In genomic region chr8:47289641-47290040, GRCm38 (mm10) we compare ENCODE assay signal across 8 mouse cellular contexts.
DNase-seq lines count a peak whose midpoint lies in the region; ATAC-seq and TF ChIP-seq lines count a peak whose summit lies in the region.

No protein-coding gene starts in this region.

- peaks cover 10% of the 10 kb centered on the region; the same call in 1 of the 2 replicates for H3K27me3 ChIP-seq in ES-Bruce4 (ENCODE audit: control insufficient read depth, insufficient read depth, low read length, poor library complexity, severe bottlenecking)
- H3K27me3 ChIP-seq in forebrain, embryonic 13.5 days = no peaks in the 10 kb centered on the region
- H3K27me3 ChIP-seq in liver, embryonic 15.5 days = peaks cover 56% of the 10 kb centered on the region

- 5% methylated on average over 6 of the region's 6 CpGs for WGBS in forebrain, embryonic 13.5 days
- 15% methylated on average over 6 of the region's 6 CpGs for WGBS in liver, embryonic 15.5 days (ENCODE audit: insufficient replicate concordance)

- TF ChIP-seq EP300 in ES-Bruce4 (IDR thresholded peaks at IDR 0.05; ENCODE audit: insufficient read depth, low read depth, low read length) = no peak

- no peaks in the 10 kb centered on the region for H3K36me3 ChIP-seq in ES-Bruce4 (ENCODE audit: control insufficient read depth, insufficient read depth, low read length, poor library complexity, severe bottlenecking)
- H3K36me3 ChIP-seq in forebrain, embryonic 13.5 days (ENCODE audit: poor library complexity, severe bottlenecking) = no peaks in the 10 kb centered on the region
- H3K36me3 ChIP-seq in liver, embryonic 15.5 days (replicated peaks) = no peaks in the 10 kb centered on the region

- peak overlapping the region; percentile 78 for H3K4me3 ChIP-seq in ES-Bruce4 (ENCODE audit: low read depth, low read length)
- peak overlapping the region; percentile 93 for H3K4me3 ChIP-seq in forebrain, embryonic 13.5 days
- H3K4me3 ChIP-seq in liver, embryonic 15.5 days (replicated peaks) = no peak overlapping the region

- no peak overlapping the region for H3K27ac ChIP-seq in ES-Bruce4 (ENCODE audit: insufficient read depth, low read length)
- peak overlapping the region; percentile 100 for H3K27ac ChIP-seq in forebrain, embryonic 13.5 days
- no peak overlapping the region for H3K27ac ChIP-seq in liver, embryonic 15.5 days (replicated peaks)

- H3K4me1 ChIP-seq in ES-Bruce4 (ENCODE audit: control insufficient read depth, insufficient read depth, low read length) = no peaks in the 10 kb centered on the region
- peaks cover 39% of the 10 kb centered on the region for H3K4me1 ChIP-seq in forebrain, embryonic 13.5 days
- 0 out of 2 replicates have a peak, but pooled peaks cover 3% of the 10 kb centered on the region for H3K4me1 ChIP-seq in liver, embryonic 15.5 days (replicated peaks)

- peak; percentile 26 to 31 for DNase-seq in cerebellum, adult 18-20 months
- DNase-seq in ovary, postnatal 36 days (ENCODE audit: low spot score) = no peak
- no peak for DNase-seq in testis, postnatal 10 days (ENCODE audit: low spot score)
- DNase-seq in natural killer cell, adult 2 months (ENCODE audit: low spot score in 2 of 2) = no peak

- TF ChIP-seq POLR2A in ES-Bruce4 (IDR thresholded peaks at IDR 0.05; ENCODE audit: insufficient read depth, low read length) = no peak

- H3K4me2 ChIP-seq in forebrain, embryonic 13.5 days = peak overlapping the region; percentile 92
- peak overlapping the region; percentile 73; the same call in 1 of the 2 replicates for H3K4me2 ChIP-seq in liver, embryonic 15.5 days

- no peak for ATAC-seq in cerebellum, adult (ENCODE audit: insufficient number of reproducible peaks, low FRiP score, low TSS enrichment)
- ATAC-seq in forebrain, embryonic 13.5 days = 0 out of 2 replicates have a peak, but pooled peaks have one; percentile 5
- no peak for ATAC-seq in liver, embryonic 15.5 days (ENCODE audit: insufficient read depth)

- no peak for TF ChIP-seq CTCF in ES-Bruce4 (IDR thresholded peaks at IDR 0.05; ENCODE audit: low read depth, low read length)

- H3K9me3 ChIP-seq in ES-Bruce4 (replicated peaks; ENCODE audit: control insufficient read depth, insufficient read depth, low read length, poor library complexity, severe bottlenecking) = no peaks in the 10 kb centered on the region
- no peaks in the 10 kb centered on the region for H3K9me3 ChIP-seq in forebrain, embryonic 13.5 days (replicated peaks)
- H3K9me3 ChIP-seq in liver, embryonic 15.5 days (replicated peaks) = no peaks in the 10 kb centered on the region

- H3K9ac ChIP-seq in ES-Bruce4 (ENCODE audit: low read depth, poor library complexity, severe bottlenecking) = peak overlapping the region; percentile 76
- H3K9ac ChIP-seq in forebrain, embryonic 13.5 days = peak overlapping the region; percentile 99
- no peak overlapping the region for H3K9ac ChIP-seq in liver, embryonic 15.5 days

Comparison
In these comparisons a context has a peak if more than half of its experiments do, and no peak if none do; other contexts are left out.
1. DNase-seq: peak in cerebellum, adult 18-20 months (2 of 2); none in ovary, postnatal 36 days (single experiment), testis, postnatal 10 days (single experiment) and natural killer cell, adult 2 months (0 of 2).